Mouse (Mus musculus) kidney, postnatal 0 days (tissue): ENCODE results near the gene Dazl. TPM values are rescaled to one million over a fixed set of nuclear protein-coding genes. Genes with fewer than 3 reads are reported as not detected.

ENCODE experiments used
- ATAC-seq: fragments of 200-750 bp; cut with Nextera tagmentation; replicated peaks from 2 replicates; pipeline ENCODE4 v1.8.0; 2017; ENCODE audit warnings: low read depth, moderate number of reproducible peaks, moderate TSS enrichment, moderate library complexity; ENCODE audit not compliant: low FRiP score
- DNase-seq: peaks from one replicate; pipeline ENCODE4 v3.0.0-alpha.2; 2016; ENCODE audit warnings: low spot score
- H3K27ac ChIP-seq: fragments of 300-500 bp; sonication (generic); 2 replicates; pipeline ENCODE4 v1.5.1; 2014; ENCODE audit warnings: mild to moderate bottlenecking
- H3K27me3 ChIP-seq: fragments of 300-500 bp; sonication (generic); 2 replicates; pipeline ENCODE4 v1.6.1; 2014; ENCODE audit warnings: low read length, mixed read lengths; ENCODE audit not compliant: insufficient read depth
- H3K36me3 ChIP-seq: fragments of 300-500 bp; sonication (generic); 2 replicates; pipeline ENCODE4 v1.6.1; 2014; ENCODE audit warnings: low read length, mixed read lengths; ENCODE audit not compliant: insufficient read depth
- H3K4me1 ChIP-seq: fragments of 300-500 bp; sonication (generic); replicated peaks from 2 replicates; pipeline ENCODE4 v1.6.1; 2014; ENCODE audit warnings: antibody characterized with exemption, low read length, mixed read lengths; ENCODE audit not compliant: insufficient read depth
- H3K4me2 ChIP-seq: fragments of 300-500 bp; sonication (generic); 2 replicates; pipeline ENCODE4 v1.6.1; 2014; ENCODE audit warnings: mild to moderate bottlenecking, low read length, moderate library complexity, mixed read lengths
- H3K4me3 ChIP-seq: fragments of 300-500 bp; sonication (generic); replicated peaks from 2 replicates; pipeline ENCODE4 v1.5.1; 2014; ENCODE audit warnings: low read depth, low read length
- H3K9ac ChIP-seq: fragments of 300-500 bp; sonication (generic); 2 replicates; pipeline ENCODE4 v1.6.1; 2014; ENCODE audit warnings: low read depth, low read length
- H3K9me3 ChIP-seq: fragments of 300-500 bp; sonication (generic); replicated peaks from 2 replicates; pipeline ENCODE4 v1.6.1; 2016; ENCODE audit warnings: low read length, inconsistent platforms, mixed read lengths
- CTCF ChIP-seq: IDR thresholded peaks from 2 replicates; pipeline ENCODE4 v1.5.1; 2016; ENCODE audit warnings: antibody characterized with exemption, low read depth, mild to moderate bottlenecking, moderate library complexity
- WGBS: fragments of 180-500 bp; shearing (Covaris S2); extraction: QIAGEN DNeasy Blood & Tissue Kit; methylation state at CpG from one replicate; pipeline ENCODE4 v1.1.7; 2014; 5-methylcytosine and 5-hydroxymethylcytosine counted together
- polyA plus RNA-seq: library from polyadenylated mRNA; unstranded; fragments of >200 nt; fragmentation: Nextera tagmentation; extraction: Ambion mirVana; gene quantifications from 2 replicates; pipeline ENCODE4 v1.2.1, GENCODE M21; 2015

Gene Dazl
- polyA plus RNA-seq = not detected in 2 replicates

GRCm38 (mm10) chr17:50293241-50293731, at the start of gene Dazl:
Dazl (minus strand) TSS chr17:50293636.
- H3K4me1 ChIP-seq = no peaks in the 10 kb centered on the region
- 95% methylated on average over 43 of the region's 43 CpGs for WGBS
- peak within 1 kb of the TSS; percentile 63 for H3K4me2 ChIP-seq
- H3K4me3 ChIP-seq = peak within 1 kb of the TSS; percentile 38
- H3K27me3 ChIP-seq = no peaks in the 10 kb centered on the region
- peak within 1 kb of the TSS; percentile 67 for H3K9ac ChIP-seq
- ATAC-seq (no peak; the same call in 1 of the 2 replicates), DNase-seq (no peak)
- H3K9me3 ChIP-seq = peaks cover 3% of the 10 kb centered on the region; the same call in 1 of the 2 replicates
- no peaks in the 10 kb centered on the region for H3K36me3 ChIP-seq
- TF ChIP-seq CTCF = no peak
- H3K27ac ChIP-seq = peak within 1 kb of the TSS; percentile 50; the same call in 1 of the 2 replicates

- H3K9ac ChIP-seq = no peak overlapping the region
- no peak overlapping the region for H3K4me2 ChIP-seq
- no peaks in the 10 kb centered on the region for H3K36me3 ChIP-seq
- no peak for DNase-seq
- H3K9me3 ChIP-seq = no peaks in the 10 kb centered on the region
- no peak for TF ChIP-seq CTCF
- no peak for ATAC-seq
- 91% methylated on average over 11 of the region's 11 CpGs for WGBS
- H3K27me3 ChIP-seq = no peaks in the 10 kb centered on the region
- no peak overlapping the region for H3K27ac ChIP-seq
- no peaks in the 10 kb centered on the region for H3K4me1 ChIP-seq
- H3K4me3 ChIP-seq = no peak overlapping the region
Observed at GRCm38 (mm10) chr17:50341850-50342544, 48.6 kb upstream of the Dazl start.

- TF ChIP-seq CTCF = no peak
- Histone ChIP-seq H3K4me3 (no peak overlapping the region), H3K9ac (no peak overlapping the region), H3K4me2 (no peak overlapping the region), H3K27ac (no peak overlapping the region), H3K36me3 (no peaks in the 10 kb centered on the region), H3K27me3 (no peaks in the 10 kb centered on the region), H3K9me3 (no peaks in the 10 kb centered on the region), H3K4me1 (no peaks in the 10 kb centered on the region)
- ATAC-seq = no peak
- 92% methylated on average over 7 of the region's 7 CpGs for WGBS
- no peak for DNase-seq
Observed at GRCm38 (mm10) chr17:50338901-50339300, 45.5 kb upstream of the Dazl start.

GRCm38 (mm10) chr17:50335776-50336175, 42.3 kb upstream of the Dazl start:
- Histone ChIP-seq H3K9me3 (no peaks in the 10 kb centered on the region), H3K9ac (no peak overlapping the region), H3K27ac (no peak overlapping the region), H3K4me2 (no peak overlapping the region), H3K36me3 (no peaks in the 10 kb centered on the region), H3K4me1 (no peaks in the 10 kb centered on the region), H3K4me3 (no peak overlapping the region), H3K27me3 (no peaks in the 10 kb centered on the region)
- WGBS = 89% methylated on average over 2 of the region's 2 CpGs
- no peak for DNase-seq
- TF ChIP-seq CTCF = peak; percentile 37; the same call in 1 of the 2 replicates
- ATAC-seq = no peak

GRCm38 (mm10) chr17:50334694-50335093, 41.3 kb upstream of the Dazl start:
- no peaks in the 10 kb centered on the region for H3K36me3 ChIP-seq
- no peak overlapping the region for H3K27ac ChIP-seq
- no peaks in the 10 kb centered on the region for H3K27me3 ChIP-seq
- no peak for TF ChIP-seq CTCF
- no peak overlapping the region for H3K9ac ChIP-seq
- no peak for ATAC-seq
- H3K9me3 ChIP-seq = no peaks in the 10 kb centered on the region
- no peaks in the 10 kb centered on the region for H3K4me1 ChIP-seq
- no peak overlapping the region for H3K4me3 ChIP-seq
- 65% methylated on average over 5 of the region's 5 CpGs for WGBS
- DNase-seq = no peak
- no peak overlapping the region for H3K4me2 ChIP-seq

GRCm38 (mm10) chr17:50332012-50332300, 38.5 kb upstream of the Dazl start:
- DNase-seq (no peak), ATAC-seq (no peak)
- H3K4me2 ChIP-seq = no peak overlapping the region
- H3K27ac ChIP-seq = no peak overlapping the region
- WGBS = 67% methylated on average over 7 of the region's 7 CpGs
- H3K4me1 ChIP-seq = no peaks in the 10 kb centered on the region
- H3K36me3 ChIP-seq = no peaks in the 10 kb centered on the region
- no peaks in the 10 kb centered on the region for H3K27me3 ChIP-seq
- H3K9me3 ChIP-seq = no peaks in the 10 kb centered on the region
- no peak overlapping the region for H3K4me3 ChIP-seq
- TF ChIP-seq CTCF = no peak
- no peak overlapping the region for H3K9ac ChIP-seq
